Mouse (Mus musculus) adrenal gland, postnatal 14 days (tissue): Measurements from ENCODE around the gene Tmem136. TPM values are rescaled to one million over a fixed set of nuclear protein-coding genes. Genes with fewer than 3 reads are reported as not detected.

Experiments
- DNase-seq: peaks from one replicate; pipeline ENCODE4 v3.0.0; 2021; ENCODE audit warnings: mixed read lengths
- total RNA-seq: library from RNA; stranded (reverse); gene quantifications from 2 replicates; pipeline ENCODE4 v1.2.3, GENCODE M21; 2021

The Tmem136 gene
- total RNA-seq, 1 experiment from 2014 or later: 4.5 TPM

DNA sequence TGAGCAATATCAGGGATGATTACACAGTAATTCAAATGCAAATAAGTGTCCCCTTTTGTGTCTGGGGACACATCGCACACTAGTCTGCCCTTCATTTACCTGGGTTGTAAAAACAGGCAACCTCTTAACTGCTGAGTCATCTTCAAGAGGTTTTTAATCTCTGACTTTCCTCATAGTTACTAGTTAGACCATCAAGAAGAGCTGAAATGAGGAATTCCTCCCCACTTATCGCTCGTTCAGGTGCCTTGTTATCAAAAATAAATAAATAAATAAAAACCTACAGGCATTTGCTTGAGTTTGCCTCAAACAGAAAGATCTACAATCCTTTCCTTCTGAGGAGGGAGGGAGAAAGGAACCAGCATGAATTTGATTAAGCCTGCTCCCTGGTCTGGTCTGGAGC lies 7.6 kb downstream of the Tmem136 start:
- no peak for DNase-seq

DNA sequence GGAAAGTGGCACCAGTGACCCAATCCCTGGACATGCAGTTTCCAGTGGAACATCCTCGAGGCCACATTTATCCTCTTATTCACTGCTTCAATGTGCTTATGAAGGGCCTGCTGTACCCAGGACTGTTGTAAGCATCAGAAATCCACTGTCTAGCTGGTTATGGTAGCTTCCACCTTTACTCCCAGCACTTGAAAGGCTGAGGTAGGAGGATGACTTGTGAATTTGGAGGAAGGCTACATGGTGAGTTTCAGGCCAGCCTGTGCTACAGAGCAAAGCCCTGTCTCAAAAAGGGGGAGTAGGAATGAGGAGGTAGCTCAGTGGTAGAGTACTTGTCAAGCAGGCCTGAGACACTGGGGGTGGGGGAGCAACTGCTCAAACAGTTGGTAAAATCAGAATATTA lies 8.3 kb downstream of the Tmem136 start:
- no peak for DNase-seq

DNA sequence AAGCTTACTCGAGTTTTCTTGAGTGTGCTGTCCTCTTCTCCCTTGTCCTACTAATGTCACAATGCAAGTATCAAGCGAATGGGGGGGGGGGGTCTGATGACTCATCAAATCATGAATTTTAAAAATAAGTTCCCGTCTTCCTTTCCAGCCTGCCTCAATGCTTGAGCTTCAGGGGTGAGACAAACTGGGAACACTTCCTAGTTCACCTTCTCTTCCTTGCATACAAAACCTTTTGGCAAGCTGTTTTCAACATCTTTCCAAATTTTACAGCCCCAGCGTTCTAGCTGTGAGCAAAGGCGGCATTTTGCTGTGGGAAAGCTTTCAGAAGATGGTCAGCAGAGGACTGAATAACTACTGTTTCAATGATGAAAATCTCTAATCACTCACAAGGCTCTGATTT lies 8.8 kb downstream of the Tmem136 start:
- DNase-seq: no peak

DNA sequence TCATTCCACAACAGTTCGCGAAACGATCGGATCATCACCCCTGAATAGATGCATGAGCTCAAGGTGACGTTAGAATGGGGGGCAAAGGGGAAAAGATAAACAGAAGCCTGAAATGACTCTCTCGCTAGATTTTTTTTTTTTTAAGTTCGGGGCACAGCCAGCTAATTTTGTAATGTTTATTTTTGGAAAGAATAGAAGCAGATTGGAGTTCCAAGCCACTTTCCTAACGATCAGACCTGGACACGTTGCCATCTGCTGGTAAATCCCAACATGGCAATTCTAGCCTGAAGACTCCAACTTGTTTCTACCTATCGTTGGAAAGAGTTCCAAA lies 9.2 kb downstream of the Tmem136 start, which contains the start of gene Arhgef12:
TSS of gene Arhgef12 (minus strand) at position 53 of the 331 bp plus-strand sequence.
- peak; percentile 70 for DNase-seq

DNA sequence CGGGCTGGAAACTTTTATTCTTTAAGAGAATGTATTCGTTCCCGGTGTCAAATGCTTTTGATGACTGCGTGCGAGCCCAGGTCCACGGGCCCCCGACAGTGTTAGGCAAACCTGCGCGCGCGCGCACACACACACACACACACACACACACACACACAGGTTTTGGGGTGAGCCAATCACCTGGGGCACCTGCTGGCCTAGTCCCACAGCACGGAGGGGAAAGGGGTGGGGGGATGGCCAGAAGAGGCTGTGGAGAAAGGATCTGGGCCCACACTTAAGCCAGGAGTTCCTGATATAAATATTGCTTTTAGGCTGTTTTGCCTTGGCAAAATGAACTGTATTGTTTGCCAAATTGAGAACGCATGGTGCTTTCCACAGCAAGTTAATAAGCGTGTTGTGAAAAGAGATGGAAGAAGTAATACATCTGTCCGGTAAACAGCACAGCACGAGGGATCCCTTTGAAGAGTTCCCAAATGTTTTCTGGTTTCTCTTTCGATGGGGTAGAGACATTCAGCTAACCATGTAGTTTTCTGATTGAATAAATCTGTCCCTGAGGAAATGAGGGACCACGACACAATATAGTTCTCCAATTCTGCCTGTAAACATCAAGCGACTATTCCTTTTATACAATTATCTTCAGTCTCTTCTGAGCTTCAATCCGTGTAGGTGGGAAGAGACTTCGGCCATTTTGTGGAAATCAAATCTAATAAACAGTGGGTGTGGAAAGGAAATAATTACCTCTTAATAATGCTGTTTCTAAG lies 9.8 kb downstream of the Tmem136 start:
- peak; percentile 64 for DNase-seq

DNA sequence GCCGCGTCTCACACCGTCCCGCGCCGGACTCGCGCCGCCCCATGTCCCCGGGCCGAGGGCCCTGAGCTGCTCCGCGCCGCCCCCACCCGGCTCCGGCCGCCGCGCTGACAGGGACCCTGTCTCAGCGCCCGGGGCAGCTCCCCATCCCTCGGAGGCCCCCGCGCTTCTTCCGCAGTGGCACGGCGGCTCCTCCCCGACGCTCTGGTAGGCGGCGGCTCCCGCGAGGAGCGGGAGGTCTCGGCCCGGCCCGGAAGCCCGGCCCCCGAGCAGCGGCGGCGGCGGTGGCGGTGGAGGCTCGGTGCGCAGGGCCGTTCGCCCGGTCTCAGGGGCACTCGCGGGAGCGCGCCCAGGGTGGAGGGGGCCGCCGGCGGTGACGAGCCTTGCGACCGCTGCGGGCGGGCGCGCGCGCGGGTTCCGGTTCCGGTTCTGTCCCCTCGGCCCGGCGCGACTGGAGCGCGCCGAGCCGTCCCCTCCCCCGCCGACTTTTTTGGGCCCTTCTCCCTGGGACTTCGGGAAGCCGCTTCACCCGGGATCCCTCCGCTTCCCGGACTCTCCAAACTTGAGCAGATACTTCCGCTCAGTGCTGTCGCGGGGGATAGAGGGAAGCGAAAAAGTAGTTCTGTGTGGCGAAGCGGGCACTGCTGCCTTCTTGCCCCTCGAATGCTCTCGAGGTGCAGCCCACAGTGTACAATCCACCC lies 10.6 kb downstream of the Tmem136 start:
- peak; percentile 97 for DNase-seq

DNA sequence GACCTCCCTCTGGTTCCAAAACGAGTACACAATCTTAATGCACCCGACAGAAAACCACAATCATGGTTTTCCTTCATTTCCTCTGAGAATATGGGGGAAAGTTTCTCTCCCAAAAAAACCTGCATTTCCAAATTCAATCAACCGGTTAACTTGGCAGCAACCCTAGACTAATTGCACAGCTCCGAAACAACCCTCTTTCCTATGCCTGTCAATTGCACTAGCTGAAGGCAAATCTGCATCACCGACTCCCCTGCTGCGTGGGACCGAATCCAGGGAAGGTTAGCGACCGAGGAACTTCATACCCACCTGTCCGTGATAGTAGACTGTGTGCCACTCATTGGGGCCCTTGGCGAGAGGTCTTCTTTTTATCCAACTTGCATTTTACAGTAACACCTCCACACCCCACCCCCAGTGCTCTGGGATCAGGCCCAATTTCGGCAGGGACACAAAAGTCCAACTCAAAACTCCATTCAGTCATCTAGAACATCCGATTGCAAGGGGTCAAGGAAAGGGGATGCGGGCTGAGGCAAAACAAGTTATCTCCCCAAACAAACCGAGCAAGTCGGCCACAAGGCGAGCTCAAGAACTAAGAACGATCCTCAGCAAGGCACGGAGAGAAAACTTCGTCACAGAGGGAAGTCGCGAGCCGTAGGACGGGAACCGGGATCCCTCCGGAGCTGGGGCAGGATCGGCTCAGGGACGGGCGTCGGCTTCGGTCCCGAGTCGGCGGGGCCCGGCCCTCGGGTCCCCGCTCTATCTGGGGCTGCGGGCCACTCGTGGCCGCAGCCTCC lies 11.3 kb downstream of the Tmem136 start:
- peak; percentile 52 for DNase-seq

DNA sequence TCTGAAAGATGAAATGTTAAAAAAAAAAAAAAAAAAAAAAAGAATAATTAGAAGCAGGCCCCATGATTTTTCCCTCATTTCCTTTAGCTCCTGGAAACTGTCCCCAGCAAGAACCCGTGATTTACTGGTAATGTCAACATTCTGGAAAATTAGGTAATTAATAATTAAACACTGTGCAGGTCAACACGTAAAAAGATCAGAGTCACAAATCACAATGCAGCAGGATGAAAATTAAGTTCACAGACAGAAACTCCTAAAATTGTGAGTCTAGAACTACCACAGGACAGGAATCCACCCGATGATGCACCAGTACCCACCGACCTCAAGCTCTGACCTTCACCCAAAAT lies 11.9 kb downstream of the Tmem136 start:
- peak; percentile 52 for DNase-seq

DNA sequence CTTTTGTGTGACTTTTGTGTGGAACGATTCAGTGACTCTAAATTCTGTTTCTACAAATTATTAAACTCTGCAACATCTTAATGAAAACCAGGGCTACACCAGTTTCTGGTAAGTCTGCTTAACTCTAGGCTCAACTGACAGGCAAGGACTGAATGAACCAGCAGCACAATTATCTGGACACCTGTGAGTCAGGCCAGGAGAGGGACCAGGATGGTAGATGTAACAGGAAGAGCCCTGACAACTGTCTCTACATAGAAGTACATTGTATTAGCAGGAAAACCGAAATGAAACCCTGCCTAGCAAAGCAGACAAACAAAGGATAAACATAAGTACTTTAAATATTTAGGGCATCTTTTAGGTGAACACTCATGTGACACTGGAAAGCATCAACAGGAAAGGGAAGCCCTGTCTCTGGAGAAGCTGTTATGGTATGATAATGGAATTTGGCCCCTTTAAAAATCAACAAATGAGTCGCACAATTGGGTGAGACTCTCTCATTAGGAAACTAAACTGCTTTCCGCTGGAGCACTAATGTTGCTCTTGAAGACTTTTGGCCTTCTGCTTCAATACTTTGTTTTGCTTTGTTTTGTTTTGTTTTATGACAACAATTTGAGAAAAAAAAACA lies 12.6 kb downstream of the Tmem136 start:
- no peak for DNase-seq

DNA sequence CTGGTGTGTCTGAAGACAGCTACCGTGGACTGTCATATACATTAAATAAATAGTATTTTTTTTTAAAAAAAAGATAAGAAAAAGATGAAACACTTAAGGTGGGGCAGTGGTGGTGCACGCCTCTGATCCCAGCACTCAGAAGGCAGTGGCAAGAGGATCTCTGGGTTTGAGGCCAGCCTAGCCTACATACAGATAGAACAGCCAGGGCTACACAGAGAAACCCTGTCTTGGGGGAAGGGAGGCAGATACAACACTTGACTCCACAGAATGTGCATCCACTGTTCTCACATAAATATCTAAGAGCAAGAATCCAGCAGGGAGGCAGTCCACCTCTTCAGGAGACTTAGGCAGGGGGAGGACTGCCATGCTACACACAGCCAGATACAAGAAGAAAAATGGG lies 13.4 kb downstream of the Tmem136 start:
- DNase-seq: no peak

DNA sequence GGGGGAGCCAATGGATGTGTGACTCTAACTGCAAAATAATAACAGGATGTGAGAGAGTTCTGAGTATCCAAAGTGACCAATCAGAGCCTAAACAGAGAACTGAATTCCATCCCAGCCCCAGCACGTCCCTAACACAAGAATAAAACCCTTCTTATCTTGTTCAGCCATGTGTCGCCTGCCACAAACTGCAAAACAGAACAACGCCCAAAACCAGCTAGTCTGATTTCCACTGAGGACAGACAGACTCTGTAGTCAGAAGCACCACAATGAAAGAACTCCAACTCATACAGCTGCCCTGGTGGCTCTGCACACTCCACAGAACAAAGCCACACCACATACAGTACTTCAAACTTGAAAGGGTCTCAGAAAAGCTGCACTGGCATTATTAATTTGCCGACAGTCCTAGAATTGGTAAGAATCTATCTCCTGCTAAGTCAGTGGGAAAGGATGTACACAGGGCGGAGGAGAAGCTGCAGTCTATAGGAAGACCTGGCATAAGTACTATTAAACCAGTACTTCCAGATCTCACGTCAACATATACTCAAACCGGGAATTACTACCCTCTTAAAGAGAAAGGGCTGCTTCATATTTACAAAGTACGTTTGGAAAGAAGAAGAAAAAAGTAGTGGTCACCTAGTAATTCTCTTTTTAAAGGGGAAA lies 14.3 kb downstream of the Tmem136 start:
- no peak for DNase-seq

DNA sequence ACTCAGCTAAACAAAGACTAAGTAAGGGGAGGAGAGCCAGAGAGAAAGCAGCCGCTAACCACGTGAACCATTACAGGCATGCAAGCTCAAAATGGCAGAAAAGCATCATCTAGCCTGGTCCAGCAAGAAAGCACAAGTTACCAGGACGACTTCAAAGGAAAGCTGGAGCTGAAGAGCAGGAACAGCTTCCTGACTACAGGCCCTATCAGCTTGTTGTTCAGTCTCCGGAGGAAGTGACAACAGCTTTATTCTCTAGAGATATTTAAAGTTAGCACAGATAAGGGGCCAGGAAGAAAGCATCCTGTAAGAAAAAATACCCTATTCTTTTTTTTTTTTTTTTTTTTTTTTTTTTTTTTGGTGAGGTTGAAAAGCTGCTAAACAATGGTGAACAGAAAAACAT lies 17.4 kb downstream of the Tmem136 start:
- DNase-seq: no peak

DNA sequence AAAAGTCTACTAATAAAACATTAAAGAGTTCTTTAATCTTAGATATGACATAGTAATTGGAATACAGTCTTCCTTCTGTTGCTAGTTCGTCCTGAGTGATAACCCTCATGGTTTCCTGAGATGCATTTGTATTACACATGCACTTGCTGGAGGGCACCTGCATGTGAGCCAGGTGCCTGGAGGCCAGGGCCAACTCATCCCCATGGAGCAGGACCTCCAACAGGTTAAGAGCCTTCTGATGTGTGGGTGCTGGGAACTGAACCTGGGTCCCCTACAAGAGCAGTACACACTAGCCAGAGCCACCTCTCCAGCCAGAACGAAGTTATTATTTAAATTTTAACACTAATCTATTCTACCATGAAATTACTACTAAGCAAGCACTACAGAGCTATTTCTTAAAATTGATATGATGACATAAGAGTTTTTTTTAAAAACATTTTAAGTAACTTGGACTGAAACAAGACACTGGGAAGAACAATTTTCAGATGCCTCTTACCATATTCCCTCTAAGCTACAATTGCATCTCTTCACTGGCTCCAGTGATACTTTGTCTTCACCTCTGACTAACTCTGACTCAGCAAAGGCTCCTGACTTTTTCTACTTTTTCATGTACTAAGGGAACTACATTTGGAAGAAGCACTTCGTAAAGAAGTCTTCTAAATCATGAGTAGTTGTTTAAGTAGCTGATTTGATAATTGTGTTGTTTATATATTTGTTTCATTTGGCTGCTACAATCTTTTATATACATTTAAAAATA lies 18.4 kb downstream of the Tmem136 start:
- no peak for DNase-seq

DNA sequence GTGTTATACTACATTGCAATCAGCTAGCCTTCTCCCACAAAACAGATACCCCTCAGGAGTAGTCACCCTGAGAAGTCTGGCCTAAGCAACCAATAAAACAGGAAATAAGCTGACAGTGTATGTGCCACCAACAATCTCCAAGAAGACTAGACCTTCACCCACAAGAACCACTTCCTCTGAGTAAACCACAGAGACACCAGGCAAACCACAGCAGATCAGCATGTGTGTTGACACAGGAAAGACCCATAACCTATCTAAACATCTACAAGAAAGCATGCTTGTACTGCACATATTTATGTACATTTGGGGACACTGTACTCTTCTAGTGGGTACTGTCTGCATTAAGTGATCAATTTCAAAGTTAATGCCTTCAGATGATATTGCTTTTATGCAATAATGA lies 20.0 kb downstream of the Tmem136 start:
- DNase-seq: no peak

DNA sequence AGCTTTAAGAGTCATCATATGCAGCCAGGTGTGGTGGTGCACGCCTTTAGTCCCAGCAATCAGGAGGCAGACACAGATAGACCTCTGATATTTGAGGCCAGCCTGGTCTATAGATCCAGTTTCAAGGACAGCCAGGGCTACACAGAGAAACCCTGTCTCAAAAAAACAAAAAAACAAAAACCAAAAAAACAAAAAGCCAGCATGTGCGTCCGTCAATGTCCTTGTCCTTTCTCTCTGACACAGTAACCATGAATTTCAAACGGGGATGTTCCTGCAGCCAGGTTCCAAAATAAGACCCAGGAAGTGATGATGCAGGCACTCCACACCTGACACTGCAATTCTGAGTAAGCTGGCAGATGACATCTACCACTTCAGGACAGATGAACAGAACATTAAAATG lies 21.5 kb downstream of the Tmem136 start:
- DNase-seq: no peak

DNA sequence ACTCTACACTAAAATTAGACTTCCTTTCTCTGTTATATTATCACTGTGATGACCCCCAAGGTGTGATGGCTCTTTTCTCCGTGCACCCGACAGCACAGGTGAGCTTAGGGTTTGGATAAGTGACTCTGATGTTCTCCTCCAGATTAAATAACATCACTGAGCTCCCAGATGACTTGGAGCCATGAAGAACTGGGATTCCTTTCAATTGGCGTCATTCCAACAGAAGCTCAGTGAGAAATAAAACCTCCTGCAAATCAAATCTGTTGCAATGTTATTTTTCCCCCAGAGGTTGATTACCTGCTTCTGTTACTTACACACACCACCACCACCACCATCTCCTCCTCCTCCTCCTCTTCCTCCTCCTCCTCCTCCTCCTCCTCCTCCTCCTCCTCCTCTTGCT lies 22.6 kb downstream of the Tmem136 start:
- peak; percentile 23 for DNase-seq

DNA sequence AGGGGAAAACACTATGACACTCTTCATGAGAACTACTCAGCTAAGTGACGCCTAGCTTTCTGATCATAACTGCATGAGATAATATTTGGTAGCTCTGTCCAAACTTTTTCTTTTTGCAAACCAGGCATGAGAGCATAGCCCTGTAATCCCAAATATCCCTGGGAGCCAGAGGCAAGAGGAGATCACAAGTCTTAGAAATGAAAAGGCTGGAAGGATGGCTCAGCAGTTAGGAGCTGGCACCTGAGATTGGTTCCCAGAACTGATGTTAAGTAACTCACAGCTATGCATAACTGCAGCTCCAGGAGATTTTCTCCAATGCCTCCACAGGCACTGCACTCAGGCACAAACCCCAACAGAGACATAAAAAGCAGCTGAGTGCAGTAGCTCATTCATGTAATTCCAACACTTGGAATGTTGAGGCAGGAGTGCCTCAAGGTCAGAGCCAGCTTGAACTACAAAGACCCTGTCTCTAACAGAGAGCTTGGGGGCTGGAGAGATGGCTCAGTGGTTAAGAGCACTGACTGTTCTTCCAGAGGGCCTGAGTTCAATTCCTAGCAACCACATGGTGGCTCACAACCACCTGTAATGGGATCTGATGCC lies 30.6 kb downstream of the Tmem136 start:
- DNase-seq: no peak

DNA sequence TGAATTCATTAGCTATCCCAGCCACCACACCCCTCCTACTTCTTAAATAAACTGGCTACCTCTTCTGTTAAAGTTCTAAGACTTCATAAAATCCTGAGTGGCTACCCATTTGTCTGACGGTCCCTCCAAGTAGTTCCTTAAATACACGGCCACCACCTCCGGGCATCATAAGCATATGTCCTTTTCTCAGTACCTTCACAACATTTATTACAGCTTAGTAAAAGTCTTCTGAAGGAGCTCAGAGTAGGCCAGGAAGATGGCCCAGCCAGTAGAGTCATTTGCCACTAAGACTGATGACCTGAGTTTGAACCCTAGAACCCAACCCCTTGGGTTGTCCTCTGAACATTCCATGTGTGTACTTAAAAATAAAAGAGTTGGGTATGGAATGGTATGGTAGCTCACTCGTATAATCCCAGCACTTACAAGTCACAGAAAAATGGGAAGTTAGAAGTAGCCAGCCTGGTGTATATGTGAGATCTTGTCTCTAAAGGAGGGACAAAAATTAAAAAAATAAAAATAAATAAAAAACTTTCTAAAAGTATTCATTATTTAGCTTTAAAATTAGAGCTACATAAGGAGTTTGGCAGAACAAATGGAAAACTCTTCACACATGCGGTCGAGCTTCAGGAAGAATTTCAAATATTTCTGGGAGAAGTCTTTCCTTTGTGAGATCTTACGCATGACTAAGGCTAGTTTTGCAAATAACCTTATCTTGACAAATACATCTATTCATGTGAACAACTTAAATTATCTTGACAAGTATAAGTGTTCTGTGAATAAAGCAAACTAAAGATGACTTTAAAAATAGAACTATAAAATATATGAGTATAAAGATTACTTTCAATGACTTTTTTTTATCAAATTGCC lies 31.6 kb downstream of the Tmem136 start:
- no peak for DNase-seq

DNA sequence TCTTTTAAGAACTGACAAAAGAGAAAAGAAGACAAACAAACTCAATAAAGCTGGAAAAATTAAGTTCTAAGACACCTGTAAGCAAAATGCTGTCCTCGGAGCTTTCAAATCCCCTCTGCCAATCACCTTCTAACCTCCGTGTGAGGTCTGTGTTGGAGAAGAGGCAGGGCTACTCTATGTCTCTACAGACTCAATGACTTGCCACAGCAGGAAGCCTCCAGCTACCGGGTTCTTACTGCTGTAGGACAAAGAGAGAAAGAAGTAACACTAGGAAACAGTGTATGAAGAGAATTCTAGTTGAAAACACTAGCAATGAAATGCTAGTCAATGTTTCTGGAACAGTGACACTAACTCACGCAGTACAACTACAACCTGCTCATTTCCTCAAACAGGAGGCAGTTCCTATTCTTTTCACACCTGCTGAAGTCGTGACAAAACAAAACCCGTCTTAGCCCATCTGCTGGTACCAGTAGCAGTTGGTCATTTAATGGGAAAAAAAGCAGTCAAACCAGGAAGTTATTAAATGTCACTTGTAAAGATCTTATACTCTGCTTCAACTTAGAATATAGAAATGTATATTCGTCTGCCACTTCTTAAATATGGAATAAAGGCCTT lies 32.8 kb downstream of the Tmem136 start:
- no peak for DNase-seq

DNA sequence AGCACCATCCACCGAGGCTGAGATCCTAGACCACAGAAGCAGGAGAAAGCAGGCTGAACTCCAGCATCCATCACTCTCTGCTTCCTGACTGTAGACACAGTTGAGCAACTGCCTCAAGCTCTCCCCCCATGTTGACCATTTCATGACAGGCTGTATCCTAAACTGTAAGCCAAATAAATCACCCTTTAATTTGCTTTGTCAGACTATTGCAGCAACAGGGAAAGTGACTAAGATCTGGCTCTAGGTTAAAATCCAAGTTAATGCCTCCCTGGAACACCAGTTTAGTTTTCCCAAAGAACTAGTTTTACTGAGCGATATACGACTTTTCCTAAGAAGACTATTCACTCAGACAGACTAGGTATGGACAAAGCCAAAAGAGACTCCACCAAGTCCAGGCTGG lies 37.7 kb downstream of the Tmem136 start:
- no peak for DNase-seq
